Mouse (Mus musculus) neural tube, embryonic 13.5 days (tissue): ENCODE measurements around the gene Rad9b. TPM values are rescaled to one million over a fixed set of nuclear protein-coding genes. Genes with fewer than 3 reads are reported as not detected.

Source experiments
- ATAC-seq: fragments of 200-750 bp; cut with Nextera tagmentation; 2 replicates; pipeline ENCODE4 v1.8.0; 2017; ENCODE audit warnings: low read depth, mild to moderate bottlenecking, moderate TSS enrichment, moderate library complexity
- H3K27ac ChIP-seq: fragments of 300-500 bp; sonication (generic); replicated peaks from 2 replicates; pipeline ENCODE4 v1.5.1; 2015; ENCODE audit warnings: moderate library complexity, mild to moderate bottlenecking, inconsistent platforms
- H3K27me3 ChIP-seq: fragments of 300-500 bp; sonication (generic); 2 replicates; pipeline ENCODE4 v1.6.1; 2015; ENCODE audit warnings: mild to moderate bottlenecking, inconsistent platforms
- H3K36me3 ChIP-seq: fragments of 300-500 bp; sonication (generic); 2 replicates; pipeline ENCODE4 v1.6.1; 2015; ENCODE audit warnings: mild to moderate bottlenecking, inconsistent platforms
- H3K4me1 ChIP-seq: fragments of 300-500 bp; sonication (generic); replicated peaks from 2 replicates; pipeline ENCODE4 v1.6.1; 2015; ENCODE audit warnings: inconsistent platforms
- H3K4me2 ChIP-seq: fragments of 300-500 bp; sonication (generic); 2 replicates; pipeline ENCODE4 v1.6.1; 2015; ENCODE audit warnings: inconsistent platforms, mild to moderate bottlenecking, moderate library complexity
- H3K4me3 ChIP-seq: fragments of 300-500 bp; sonication (generic); 2 replicates; pipeline ENCODE4 v1.5.1; 2015; ENCODE audit warnings: mild to moderate bottlenecking, inconsistent platforms
- H3K9ac ChIP-seq: fragments of 300-500 bp; sonication (generic); 2 replicates; pipeline ENCODE4 v1.6.1; 2015; ENCODE audit warnings: moderate library complexity, mild to moderate bottlenecking, inconsistent platforms
- H3K9me3 ChIP-seq: fragments of 300-500 bp; sonication (generic); 2 replicates; pipeline ENCODE4 v1.6.1; 2016; ENCODE audit warnings: inconsistent platforms
- WGBS: fragments of 180-500 bp; shearing (Covaris S2); methylation state at CpG from one replicate; pipeline ENCODE4 v1.1.7; 2015; 5-methylcytosine and 5-hydroxymethylcytosine counted together
- polyA plus RNA-seq: library from polyadenylated mRNA; unstranded; fragments of >200 nt; fragmentation: Nextera tagmentation; extraction: Ambion mirVana; gene quantifications from 2 replicates; pipeline ENCODE4 v1.2.1, GENCODE M21; 2015

The Rad9b gene
- polyA plus RNA-seq, 1 experiment from 2014 or later, result 18.5 TPM

DNA sequence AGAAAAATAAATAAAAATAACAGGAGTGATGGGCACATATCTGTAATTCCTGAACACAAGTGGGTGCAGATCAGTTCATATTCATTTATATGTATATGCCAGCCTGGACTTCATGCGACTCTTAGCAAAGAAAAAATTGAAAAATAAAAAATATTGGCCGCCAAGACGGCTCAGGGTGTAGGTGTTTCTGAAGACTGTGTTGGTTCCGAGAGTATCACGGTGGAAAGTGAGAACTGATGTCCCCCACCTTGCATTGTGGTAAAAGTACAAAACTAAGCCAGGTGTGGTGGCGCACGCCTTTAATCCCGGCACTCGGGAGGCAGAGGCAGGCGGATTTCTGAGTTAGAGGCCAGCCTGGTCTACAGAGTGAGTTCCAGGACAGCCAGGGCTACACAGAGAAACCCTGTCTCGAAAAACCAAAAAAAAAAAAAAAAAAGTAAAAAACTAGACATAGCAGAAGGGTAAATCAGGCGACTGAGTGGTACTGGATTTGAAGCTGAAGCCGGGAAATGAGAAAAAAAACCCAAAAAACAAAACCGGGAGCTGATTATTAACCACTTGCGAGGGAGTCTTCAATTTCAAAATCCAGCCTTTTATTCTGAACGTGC is 37.2 kb upstream of the Rad9b start:
- Histone ChIP-seq H3K4me2 (peak overlapping the region; percentile 87), H3K27me3 (no peaks in the 10 kb centered on the region), H3K36me3 (no peaks in the 10 kb centered on the region), H3K4me1 (peaks cover 12% of the 10 kb centered on the region), H3K27ac (no peak overlapping the region), H3K9ac (no peak overlapping the region), H3K4me3 (peak overlapping the region; percentile 75), H3K9me3 (no peaks in the 10 kb centered on the region)
- no peak; the same call in 1 of the 2 replicates for ATAC-seq
- WGBS, result 52% methylated on average over 16 of the region's 16 CpGs

- ATAC-seq, result 0 out of 2 replicates have a peak, but pooled peaks have one; percentile 17
- Histone ChIP-seq H3K27me3 (no peaks in the 10 kb centered on the region), H3K9me3 (no peaks in the 10 kb centered on the region), H3K27ac (no peak overlapping the region), H3K9ac (no peak overlapping the region), H3K36me3 (no peaks in the 10 kb centered on the region), H3K4me2 (no peak overlapping the region), H3K4me3 (no peak overlapping the region), H3K4me1 (peaks cover 12% of the 10 kb centered on the region)
Observed at GRCm38 (mm10) chr5:122390671-122391070, 36.6 kb upstream of the Rad9b start.

- no peak for ATAC-seq
- H3K4me3 ChIP-seq, result no peak overlapping the region
- no peak overlapping the region for H3K4me2 ChIP-seq
- H3K27me3 ChIP-seq, result no peaks in the 10 kb centered on the region
- no peaks in the 10 kb centered on the region for H3K9me3 ChIP-seq
- no peak overlapping the region for H3K27ac ChIP-seq
- 92% methylated on average over 5 of the region's 5 CpGs for WGBS
- no peaks in the 10 kb centered on the region for H3K36me3 ChIP-seq
- peaks cover 12% of the 10 kb centered on the region for H3K4me1 ChIP-seq
- no peak overlapping the region for H3K9ac ChIP-seq
Observed at GRCm38 (mm10) chr5:122390006-122390405, 36.0 kb upstream of the Rad9b start.

DNA sequence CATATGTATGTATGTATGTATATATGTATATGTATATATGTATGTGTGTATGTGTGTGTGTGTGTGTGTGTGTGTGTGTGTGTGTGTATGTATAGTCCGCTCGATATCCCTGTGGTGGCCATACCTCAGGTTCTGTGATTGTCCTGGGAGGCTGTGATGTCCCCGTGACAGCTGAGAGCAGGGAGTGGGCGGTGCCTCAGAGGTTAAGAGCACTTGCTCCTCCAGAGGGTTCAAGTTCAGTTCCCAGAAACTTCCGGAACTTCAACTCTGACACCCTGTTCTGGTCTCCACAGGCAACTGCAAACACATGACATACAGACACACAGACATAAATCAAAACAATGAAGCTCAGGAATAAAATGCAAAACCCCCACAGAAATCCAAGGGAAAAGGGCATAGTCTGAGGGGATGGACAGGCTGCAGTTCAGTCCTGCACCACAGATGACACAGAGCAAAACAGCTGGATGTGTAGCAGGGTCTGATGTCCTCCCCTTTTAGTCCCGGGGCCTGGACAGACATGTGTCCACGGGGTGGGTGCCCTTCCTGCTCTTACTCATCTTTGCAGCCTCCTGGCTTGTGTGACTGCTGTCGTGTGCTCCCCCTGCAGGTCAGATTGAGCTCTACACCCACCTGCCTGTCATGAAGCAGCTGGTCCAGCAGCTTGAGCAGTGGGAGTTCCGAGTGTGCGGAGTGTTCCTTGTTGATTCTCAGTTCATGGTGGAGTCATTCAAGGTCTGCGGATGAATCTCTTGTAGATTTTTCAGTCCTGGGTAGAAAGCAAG is 25.5 kb upstream of the Rad9b start:
- Histone ChIP-seq H3K9me3 (no peaks in the 10 kb centered on the region), H3K4me2 (no peak overlapping the region), H3K9ac (no peak overlapping the region), H3K27ac (no peak overlapping the region), H3K36me3 (peaks cover 63% of the 10 kb centered on the region), H3K27me3 (no peaks in the 10 kb centered on the region), H3K4me3 (no peak overlapping the region), H3K4me1 (no peaks in the 10 kb centered on the region)
- 54% methylated on average over 11 of the region's 11 CpGs for WGBS
- peak; percentile 23; the same call in 1 of the 2 replicates for ATAC-seq

GRCm38 (mm10) chr5:122378171-122378570 is 24.1 kb upstream of the Rad9b start:
- Histone ChIP-seq H3K9ac (no peak overlapping the region), H3K4me3 (no peak overlapping the region), H3K36me3 (peaks cover 65% of the 10 kb centered on the region), H3K27ac (no peak overlapping the region), H3K4me2 (no peak overlapping the region), H3K4me1 (peaks cover 8% of the 10 kb centered on the region), H3K9me3 (no peaks in the 10 kb centered on the region), H3K27me3 (no peaks in the 10 kb centered on the region)
- WGBS, result 95% methylated on average over 12 of the region's 12 CpGs
- no peak for ATAC-seq

GRCm38 (mm10) chr5:122377101-122377833 is 23.2 kb upstream of the Rad9b start:
- H3K4me1 ChIP-seq, result peaks cover 12% of the 10 kb centered on the region
- ATAC-seq, result no peak
- no peaks in the 10 kb centered on the region for H3K27me3 ChIP-seq
- no peak overlapping the region for H3K4me2 ChIP-seq
- 93% methylated on average over 4 of the region's 4 CpGs for WGBS
- no peak overlapping the region for H3K4me3 ChIP-seq
- no peaks in the 10 kb centered on the region for H3K9me3 ChIP-seq
- no peak overlapping the region for H3K9ac ChIP-seq
- peaks cover 59% of the 10 kb centered on the region for H3K36me3 ChIP-seq
- no peak overlapping the region for H3K27ac ChIP-seq

- H3K4me1 ChIP-seq, result peaks cover 28% of the 10 kb centered on the region
- H3K9me3 ChIP-seq, result no peaks in the 10 kb centered on the region
- peak overlapping the region; percentile 81 for H3K9ac ChIP-seq
- whole genome bisulfite sequencing, result 8% methylated on average over 5 of the region's 5 CpGs
- no peaks in the 10 kb centered on the region for H3K27me3 ChIP-seq
- H3K27ac ChIP-seq, result peak overlapping the region; percentile 87
- H3K4me2 ChIP-seq, result peak overlapping the region; percentile 67
- ATAC-seq, result no peak
- H3K4me3 ChIP-seq, result peak overlapping the region; percentile 73
- peaks cover 35% of the 10 kb centered on the region for H3K36me3 ChIP-seq
Observed at GRCm38 (mm10) chr5:122372878-122373277, 18.8 kb upstream of the Rad9b start.

- H3K36me3 ChIP-seq, result peaks cover 41% of the 10 kb centered on the region
- peak within 1 kb of the TSS; percentile 97 for H3K27ac ChIP-seq
- under 1% methylated on average over 53 of the region's 53 CpGs for WGBS
- peaks cover 28% of the 10 kb centered on the region for H3K4me1 ChIP-seq
- peak within 1 kb of the TSS; percentile 73 for H3K4me3 ChIP-seq
- peak; percentile 96 for ATAC-seq
- H3K9ac ChIP-seq, result peak within 1 kb of the TSS; percentile 88
- peak within 1 kb of the TSS; percentile 69 for H3K4me2 ChIP-seq
- no peaks in the 10 kb centered on the region for H3K9me3 ChIP-seq
- H3K27me3 ChIP-seq, result no peaks in the 10 kb centered on the region
Observed at GRCm38 (mm10) chr5:122372192-122372769, 18.2 kb upstream of the Rad9b start, which contains the start of gene Fam216a. Fam216a (minus strand) TSS chr5:122372364.

DNA sequence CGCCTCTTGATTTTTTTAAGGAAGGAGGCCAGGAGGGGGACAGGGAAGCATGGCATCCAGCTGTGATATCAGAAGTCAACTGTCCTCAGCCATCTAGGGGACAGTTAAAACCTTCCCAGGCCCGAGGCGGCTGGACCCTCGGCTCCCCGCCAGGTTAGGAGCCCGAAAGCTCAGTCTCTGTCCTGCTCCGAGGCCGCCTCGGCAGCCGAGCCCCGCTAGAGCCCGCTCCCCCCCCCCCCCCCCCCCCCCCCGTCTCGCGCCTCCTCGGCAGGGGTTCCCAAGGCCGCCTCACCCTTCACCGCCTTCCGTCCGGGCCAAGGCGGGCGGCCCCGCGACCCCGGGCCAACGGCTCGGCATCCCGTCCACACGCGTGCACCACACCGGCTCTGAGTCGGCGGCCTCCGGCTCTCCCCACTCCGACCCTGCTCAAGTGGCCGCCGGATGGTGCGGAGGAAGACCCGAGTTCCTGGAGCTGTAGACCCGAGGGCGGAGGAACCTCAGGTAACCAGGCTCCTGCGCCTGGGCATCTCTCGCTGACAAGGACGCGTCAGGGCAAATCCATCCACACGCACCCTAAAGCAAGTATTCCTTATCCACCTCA is 17.7 kb upstream of the Rad9b start, which contains the start of gene Gpn3:
Gpn3 (plus strand) TSS at position 286 of the 601 bp plus-strand sequence.
- ATAC-seq, result peak; percentile 84
- H3K36me3 ChIP-seq, result peaks cover 43% of the 10 kb centered on the region
- WGBS, result under 1% methylated on average over 34 of the region's 46 CpGs
- peak within 1 kb of the TSS; percentile 69 for H3K4me2 ChIP-seq
- no peaks in the 10 kb centered on the region for H3K27me3 ChIP-seq
- peak within 1 kb of the TSS; percentile 73 for H3K4me3 ChIP-seq
- no peaks in the 10 kb centered on the region for H3K9me3 ChIP-seq
- H3K4me1 ChIP-seq, result peaks cover 28% of the 10 kb centered on the region
- H3K9ac ChIP-seq, result peak within 1 kb of the TSS; percentile 88
- peak within 1 kb of the TSS; percentile 97 for H3K27ac ChIP-seq

DNA sequence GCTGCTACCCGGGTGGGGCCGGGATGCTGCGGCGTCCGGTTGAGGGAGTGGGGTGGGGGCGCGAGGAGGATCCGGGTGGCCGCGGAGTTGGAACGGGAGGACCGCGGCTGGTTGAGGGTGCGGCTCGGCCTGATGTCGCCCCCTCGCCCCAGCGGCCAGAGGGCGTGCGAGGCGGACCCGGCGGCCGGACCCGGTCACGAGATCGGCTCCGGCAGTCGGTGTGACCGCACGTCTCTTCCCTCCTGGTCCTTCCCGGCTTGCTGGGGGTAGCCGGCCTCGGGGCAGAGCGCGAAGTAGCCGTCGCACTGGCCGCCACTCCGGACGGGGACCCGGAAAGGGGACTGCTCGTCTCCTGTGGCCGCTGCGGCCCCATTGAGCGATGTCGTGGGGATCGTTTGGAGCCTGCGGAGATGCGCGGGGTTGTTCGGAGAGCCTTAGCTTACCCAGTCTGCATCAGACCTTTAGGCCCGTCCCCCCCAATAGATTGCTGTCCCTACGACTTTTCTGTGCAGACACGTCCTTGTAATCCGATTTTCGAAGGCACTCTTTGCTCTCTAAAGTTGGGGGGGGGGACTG is 547 bp upstream of the Rad9b start:
- Histone ChIP-seq H3K4me1 (peaks cover 17% of the 10 kb centered on the region), H3K27me3 (no peaks in the 10 kb centered on the region), H3K36me3 (peaks cover 5% of the 10 kb centered on the region; the same call in 1 of the 2 replicates), H3K9ac (peak overlapping the region; percentile 90), H3K4me2 (peak overlapping the region; percentile 78), H3K4me3 (peak overlapping the region; percentile 91), H3K27ac (peak overlapping the region; percentile 89), H3K9me3 (no peaks in the 10 kb centered on the region)
- ATAC-seq, result peak; percentile 56; the same call in 1 of the 2 replicates
- under 1% methylated on average over 54 of the region's 57 CpGs for WGBS

GRCm38 (mm10) chr5:122345777-122346176 is 8.3 kb downstream of the Rad9b start:
- Histone ChIP-seq H3K9me3 (no peaks in the 10 kb centered on the region), H3K4me1 (0 out of 2 replicates have a peak, but pooled peaks cover 7% of the 10 kb centered on the region), H3K4me3 (no peak overlapping the region), H3K27me3 (no peaks in the 10 kb centered on the region), H3K36me3 (no peaks in the 10 kb centered on the region), H3K4me2 (no peak overlapping the region), H3K27ac (no peak overlapping the region), H3K9ac (no peak overlapping the region)
- 75% methylated on average over 4 of the region's 4 CpGs for WGBS
- no peak for ATAC-seq
